Mouse (Mus musculus) olfactory bulb, adult 2 months (tissue): ENCODE results near the gene Gnb2. TPM values are rescaled to one million over a fixed set of nuclear protein-coding genes. Genes with fewer than 3 reads are reported as not detected.

Experiments used
- H3K27ac ChIP-seq: fragments of 200-500 bp; 2 replicates; pipeline ENCODE4 v1.5.1; 2012; ENCODE audit warnings: low read depth, low read length; ENCODE audit not compliant: insufficient read depth
- H3K4me1 ChIP-seq: fragments of 200-500 bp; 2 replicates; pipeline ENCODE4 v1.6.1; 2012; ENCODE audit warnings: low read length; ENCODE audit not compliant: control insufficient read depth, insufficient read depth
- H3K4me3 ChIP-seq: fragments of 200-500 bp; 2 replicates; pipeline ENCODE4 v1.5.1; 2012; ENCODE audit warnings: mild to moderate bottlenecking, low read depth, low read length, moderate library complexity; ENCODE audit not compliant: insufficient read depth
- CTCF ChIP-seq: fragments of 200-500 bp; IDR thresholded peaks from 2 replicates; pipeline ENCODE4 v1.5.1; 2012; ENCODE audit warnings: low read depth, mild to moderate bottlenecking, low read length, moderate library complexity; ENCODE audit not compliant: insufficient read depth
- POLR2A ChIP-seq: fragments of 200-500 bp; IDR thresholded peaks from 2 replicates; pipeline ENCODE4 v1.6.1; 2012; ENCODE audit warnings: mild to moderate bottlenecking, low read depth, low read length, moderate library complexity; ENCODE audit not compliant: insufficient read depth
- WGBS: fragments of 180-500 bp; shearing (Covaris S2); methylation state at CpG from one replicate; pipeline ENCODE4 v1.1.7; 2018; 5-methylcytosine and 5-hydroxymethylcytosine counted together
- polyA plus RNA-seq: library from polyadenylated mRNA; stranded (reverse); fragments of >200 nt; gene quantifications from 2 replicates; pipeline ENCODE4 v1.2.4, GENCODE M21; 2012; ENCODE audit warnings: low replicate concordance; ENCODE audit not compliant: missing spikeins, insufficient read depth, insufficient read length

Gene Gnb2
- polyA plus RNA-seq, 1 experiment: not detected

GRCm38 (mm10) chr5:137518436-137518835 is 14.9 kb downstream of the Gnb2 start, which contains the start of gene Gigyf1:
Gene Gigyf1, plus strand, starts transcription at chr5:137518548.
- Histone ChIP-seq H3K4me3 (no peak within 1 kb of the TSS), H3K4me1 (peaks cover 38% of the 10 kb centered on the region), H3K27ac (no peak within 1 kb of the TSS)
- TF ChIP-seq CTCF (peak; percentile 26; the same call in 1 of the 2 replicates), POLR2A (no peak)
- WGBS: 75% methylated on average over 5 of the region's 5 CpGs

GRCm38 (mm10) chr5:137514811-137515210 is 18.5 kb downstream of the Gnb2 start:
- peaks cover 35% of the 10 kb centered on the region for H3K4me1 ChIP-seq
- TF ChIP-seq CTCF (no peak), POLR2A (no peak)
- WGBS: 82% methylated on average over 3 of the region's 3 CpGs
- no peak overlapping the region for H3K4me3 ChIP-seq
- H3K27ac ChIP-seq: no peak overlapping the region

DNA sequence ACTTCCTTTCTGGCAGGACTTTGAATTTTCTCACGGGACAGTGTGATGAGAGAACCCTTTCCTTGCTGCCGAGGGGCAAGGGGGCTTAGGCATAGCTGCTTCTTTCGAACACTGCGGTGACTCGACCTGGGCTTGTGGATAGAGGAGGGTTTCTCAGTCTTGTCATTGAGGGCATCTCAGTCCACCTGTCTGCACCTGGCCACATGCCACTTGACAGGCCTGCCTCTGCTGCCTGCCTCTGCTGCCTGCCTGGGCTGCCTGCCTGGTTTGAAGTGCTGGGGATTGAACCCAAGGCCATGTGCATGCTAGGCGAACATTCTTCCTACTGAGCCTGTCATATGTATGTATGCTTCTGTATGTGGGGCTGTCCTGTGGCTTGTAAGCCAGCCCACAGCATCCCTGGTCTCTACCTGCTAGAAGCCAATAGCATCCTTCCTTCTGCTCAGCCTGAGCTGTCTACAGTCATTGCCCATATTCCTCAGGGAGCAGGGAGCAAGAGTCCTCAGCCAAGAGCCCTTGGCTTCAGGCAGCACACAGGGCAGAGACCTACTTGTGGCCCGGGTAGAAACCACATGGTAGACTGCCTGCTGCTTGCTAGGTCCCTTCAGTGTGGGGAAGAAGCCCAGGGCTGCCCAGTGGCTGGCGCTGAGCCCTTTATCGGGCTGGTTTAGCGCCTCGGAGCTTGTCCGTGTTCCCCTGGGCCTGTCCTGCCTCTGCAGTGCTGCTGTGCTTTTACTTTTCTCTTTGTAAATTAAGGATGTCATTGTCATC is 19.2 kb downstream of the Gnb2 start:
- WGBS: 59% methylated on average over 12 of the region's 12 CpGs
- no peak overlapping the region for H3K27ac ChIP-seq
- H3K4me1 ChIP-seq: peaks cover 35% of the 10 kb centered on the region
- H3K4me3 ChIP-seq: no peak overlapping the region
- no peak for TF ChIP-seq CTCF
- no peak for TF ChIP-seq POLR2A

- no peak overlapping the region for H3K4me3 ChIP-seq
- no peak overlapping the region for H3K27ac ChIP-seq
- 55% methylated on average over 11 of the region's 11 CpGs for WGBS
- H3K4me1 ChIP-seq: peaks cover 35% of the 10 kb centered on the region
- 0 out of 2 replicates have a peak, but pooled peaks have one; percentile 35 for TF ChIP-seq CTCF
- no peak for TF ChIP-seq POLR2A
Measured at GRCm38 (mm10) chr5:137512847-137513794, 20.2 kb downstream of the Gnb2 start.

DNA sequence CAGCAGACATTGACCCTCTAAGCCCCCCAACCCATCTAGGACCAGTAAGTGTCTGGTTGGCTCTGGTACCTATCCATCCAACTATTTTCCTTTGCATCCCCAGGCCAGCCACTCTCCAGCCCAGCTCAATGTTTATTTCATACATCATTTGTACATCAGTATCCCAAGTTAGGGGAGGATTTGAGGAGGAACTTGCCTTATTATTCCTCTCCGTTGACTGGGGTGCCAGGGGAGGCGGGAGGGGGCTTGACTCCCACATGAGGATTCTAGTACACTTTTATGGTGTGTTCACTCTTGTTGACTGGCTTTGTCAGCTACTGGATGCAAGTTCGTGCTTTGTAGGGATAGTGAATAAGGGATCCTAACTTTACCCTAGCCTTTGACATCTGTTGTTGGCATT is 21.6 kb downstream of the Gnb2 start:
- 24% methylated on average over 3 of the region's 3 CpGs for WGBS

GRCm38 (mm10) chr5:137510573-137511390 is 22.5 kb downstream of the Gnb2 start:
- Histone ChIP-seq H3K4me1 (peaks cover 30% of the 10 kb centered on the region), H3K4me3 (peak overlapping the region; percentile 75), H3K27ac (no peak overlapping the region)
- no peak for TF ChIP-seq CTCF
- under 1% methylated on average over 66 of the region's 83 CpGs for WGBS

More for the DNA sequence above, 21.6 kb downstream of the Gnb2 start:
- peaks cover 34% of the 10 kb centered on the region for H3K4me1 ChIP-seq
- TF ChIP-seq CTCF (no peak), POLR2A (no peak)
- peak overlapping the region; percentile 75; the same call in 1 of the 2 replicates for H3K4me3 ChIP-seq
- no peak overlapping the region for H3K27ac ChIP-seq

- H3K4me3 ChIP-seq: peak overlapping the region; percentile 75
- 1% methylated on average over 51 of the region's 52 CpGs for WGBS
- no peak for TF ChIP-seq CTCF
- TF ChIP-seq POLR2A: no peak
- H3K27ac ChIP-seq: no peak overlapping the region
- peaks cover 30% of the 10 kb centered on the region for H3K4me1 ChIP-seq
Measured at GRCm38 (mm10) chr5:137510014-137510501, 23.3 kb downstream of the Gnb2 start.

DNA sequence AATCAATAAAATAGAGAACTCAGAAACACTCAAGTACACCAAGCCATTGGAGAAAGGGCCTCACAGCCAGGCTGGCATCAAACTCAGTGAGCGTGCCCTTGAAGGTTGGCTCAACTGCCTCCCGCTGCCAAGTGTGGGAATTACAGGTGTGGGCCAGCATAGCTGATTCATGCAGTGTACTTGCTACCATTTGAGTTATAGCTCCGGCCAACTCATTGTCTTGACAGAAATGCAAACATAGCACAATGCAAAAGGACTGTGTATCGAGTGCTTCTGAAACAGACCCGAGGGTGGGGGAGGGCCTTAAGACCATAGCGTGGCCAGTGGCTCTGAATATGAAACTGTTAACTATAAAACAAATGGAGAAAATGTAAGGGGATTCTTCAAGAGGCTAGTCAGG is 29.3 kb downstream of the Gnb2 start:
- WGBS: 77% methylated on average over 6 of the region's 6 CpGs

More for the DNA sequence above, 29.3 kb downstream of the Gnb2 start:
- Histone ChIP-seq H3K4me1 (peaks cover 5% of the 10 kb centered on the region; the same call in 1 of the 2 replicates), H3K4me3 (no peak overlapping the region), H3K27ac (no peak overlapping the region)
- TF ChIP-seq CTCF: no peak
- TF ChIP-seq POLR2A: no peak
